Mouse (Mus musculus) embryonic fibroblast, embryonic 13.5 days (primary cell): Measurements from ENCODE around the gene Repin1.

ENCODE experiments used
- CTCF ChIP-seq: IDR thresholded peaks from 2 replicates; pipeline ENCODE4 v1.5.1; 2011; ENCODE audit warnings: mild to moderate bottlenecking, control low read depth, low read length, moderate library complexity, borderline replicate concordance; ENCODE audit not compliant: insufficient read depth
- POLR2A ChIP-seq: IDR thresholded peaks from 2 replicates; pipeline ENCODE4 v1.6.1; 2011; ENCODE audit warnings: low read depth, mild to moderate bottlenecking, control low read depth, low read length, moderate library complexity

- TF ChIP-seq POLR2A (no peak), CTCF (no peak)
These were observed 27.9 kb upstream of the Repin1 start for GRCm38 (mm10) chr6:48565693-48566310.
